Mouse (Mus musculus): ENCODE measurements at regions not wholly inside any gene's neighbourhood (a gene's known extent, or its start where the extent isn't known, plus 50 kb on each side); places are given as distances from the start of the nearest gene placed in this dataset.

GRCm38 (mm10) chr15:93961950-93962349 is 366.3 kb upstream of the Prickle1 start:
- no peak for TF ChIP-seq CTCF (conservative IDR thresholded peaks at IDR 0.05; ENCODE audit: low read length)
- no peak for TF ChIP-seq NANOG (IDR thresholded peaks at IDR 0.05; ENCODE audit: borderline replicate concordance, low read length)

All from E14TG2a.4 (cell line).